In genomic region chr10:127526048-127526447, GRCm38 (mm10) we compare ENCODE assay signal across 9 mouse cellular contexts. TPM values are rescaled to one million over a fixed set of nuclear protein-coding genes. Genes with fewer than 3 reads are reported as not detected.
DNase-seq lines count a peak whose midpoint lies in the region; ATAC-seq lines count a peak whose summit lies in the region.
"Had no signal": no experiment of that assay in that cellular context is flagged by ENCODE, and none has a peak within 500 bp of the region (broad histone marks: within the 10 kb centered on the region; RNA-seq: fewer than 3 reads in every experiment).

No protein-coding gene starts in this region.

- H3K36me3 ChIP-seq in heart, embryonic 11.5 days (ENCODE audit: control insufficient read depth, insufficient read depth, low read length): no peaks in the 10 kb centered on the region
- no peaks in the 10 kb centered on the region for H3K36me3 ChIP-seq in embryonic facial prominence, embryonic 10.5 days (replicated peaks)
- no peaks in the 10 kb centered on the region for H3K36me3 ChIP-seq in intestine, embryonic 16.5 days (ENCODE audit: control insufficient read depth, insufficient read depth, low read length)
- H3K36me3 ChIP-seq in neural tube, embryonic 12.5 days: no peaks in the 10 kb centered on the region

- WGBS in heart, embryonic 11.5 days (ENCODE audit: insufficient replicate concordance): 3% methylated on average over 26 of the region's 26 CpGs
- WGBS in embryonic facial prominence, embryonic 10.5 days: 2% methylated on average over 26 of the region's 26 CpGs
- WGBS in intestine, embryonic 16.5 days: under 1% methylated on average over 26 of the region's 26 CpGs
- 1% methylated on average over 26 of the region's 26 CpGs for WGBS in neural tube, embryonic 12.5 days

- H3K27me3 ChIP-seq in heart, embryonic 11.5 days (ENCODE audit: control insufficient read depth, insufficient read depth, low read length): peaks cover 80% of the 10 kb centered on the region
- H3K27me3 ChIP-seq in embryonic facial prominence, embryonic 10.5 days (replicated peaks; ENCODE audit: low read depth, poor library complexity, severe bottlenecking): peaks cover 86% of the 10 kb centered on the region
- peaks cover 74% of the 10 kb centered on the region for H3K27me3 ChIP-seq in intestine, embryonic 16.5 days (replicated peaks; ENCODE audit: control insufficient read depth, insufficient read depth, low read length)
- H3K27me3 ChIP-seq in neural tube, embryonic 12.5 days (replicated peaks): peaks cover 77% of the 10 kb centered on the region

- no peak for ATAC-seq in heart, embryonic 11.5 days (replicated peaks; ENCODE audit: insufficient number of reproducible peaks, low FRiP score, low TSS enrichment)
- ATAC-seq in intestine, embryonic 16.5 days: no peak
- no peak for ATAC-seq in neural tube, embryonic 12.5 days (ENCODE audit: low FRiP score, low read depth)

- peak overlapping the region; percentile 51 for H3K4me2 ChIP-seq in heart, embryonic 11.5 days
- peak overlapping the region; percentile 56 for H3K4me2 ChIP-seq in intestine, embryonic 16.5 days (ENCODE audit: low read depth, low read length)
- peak overlapping the region; percentile 81 for H3K4me2 ChIP-seq in neural tube, embryonic 12.5 days (replicated peaks)

- H3K9me3 ChIP-seq in heart, embryonic 11.5 days (replicated peaks; ENCODE audit: control insufficient read depth, low read length): no peaks in the 10 kb centered on the region
- no peaks in the 10 kb centered on the region for H3K9me3 ChIP-seq in embryonic facial prominence, embryonic 10.5 days
- H3K9me3 ChIP-seq in intestine, embryonic 16.5 days (ENCODE audit: control insufficient read depth, low read length): no peaks in the 10 kb centered on the region
- H3K9me3 ChIP-seq in neural tube, embryonic 12.5 days: no peaks in the 10 kb centered on the region

- H3K4me3 ChIP-seq in heart, embryonic 11.5 days (ENCODE audit: low read depth, low read length): peak overlapping the region; percentile 29
- peak overlapping the region; percentile 42 for H3K4me3 ChIP-seq in embryonic facial prominence, embryonic 10.5 days
- H3K4me3 ChIP-seq in intestine, embryonic 16.5 days (ENCODE audit: low read length): peak overlapping the region; percentile 40
- peak overlapping the region; percentile 23 for H3K4me3 ChIP-seq in neural tube, embryonic 12.5 days

- H3K9ac ChIP-seq in heart, embryonic 11.5 days (ENCODE audit: low read depth, low read length): no peak overlapping the region
- peak overlapping the region; percentile 40 for H3K9ac ChIP-seq in intestine, embryonic 16.5 days (ENCODE audit: low read depth, low read length)
- peak overlapping the region; percentile 44; the same call in 1 of the 2 replicates for H3K9ac ChIP-seq in neural tube, embryonic 12.5 days

- no peak for DNase-seq in heart, postnatal 4 days
- DNase-seq in embryonic facial prominence, embryonic 10.5 days (ENCODE audit: low spot score): peak; percentile 35
- no peak for DNase-seq in spleen, postnatal 4 days (ENCODE audit: low spot score in 2 of 2)
- DNase-seq in spleen, postnatal 14 days (ENCODE audit: low spot score in 2 of 2): no peak
- DNase-seq in right cerebral cortex, adult 18-20 months: no peak

- no peak overlapping the region for H3K27ac ChIP-seq in heart, embryonic 11.5 days (ENCODE audit: low read depth, low read length)
- H3K27ac ChIP-seq in embryonic facial prominence, embryonic 10.5 days (replicated peaks): no peak overlapping the region
- no peak overlapping the region for H3K27ac ChIP-seq in intestine, embryonic 16.5 days (ENCODE audit: low read length)
- peak overlapping the region; percentile 84; the same call in 1 of the 2 replicates for H3K27ac ChIP-seq in neural tube, embryonic 12.5 days

- H3K4me1 ChIP-seq in heart, embryonic 11.5 days (ENCODE audit: control insufficient read depth, insufficient read depth, low read length): peaks cover 21% of the 10 kb centered on the region
- peaks cover 76% of the 10 kb centered on the region for H3K4me1 ChIP-seq in embryonic facial prominence, embryonic 10.5 days
- H3K4me1 ChIP-seq in intestine, embryonic 16.5 days (ENCODE audit: control insufficient read depth, insufficient read depth, low read length): peaks cover 20% of the 10 kb centered on the region
- peaks cover 79% of the 10 kb centered on the region for H3K4me1 ChIP-seq in neural tube, embryonic 12.5 days

RNA-seq across cellular contexts. Expression of gene Shmt2, which starts 3.8 kb away (rescaled TPM):
- polyA plus RNA-seq in heart, embryonic 11.5 days (2014; fragmentation: Nextera tagmentation; extraction: Ambion mirVana): 71.3 and 82.7 TPM in 2 replicates
- 10 to 100 TPM; 43.7 to 45.1 TPM for total RNA-seq in heart, postnatal 4 days (2021)
- polyA plus RNA-seq in embryonic facial prominence, embryonic 10.5 days (2016; fragmentation: Nextera tagmentation; extraction: Ambion mirVana): 110 and 129 TPM in 2 replicates
- 146 and 170 TPM in 2 replicates for polyA plus RNA-seq in intestine, embryonic 16.5 days (2015; fragmentation: Nextera tagmentation; extraction: Ambion mirVana)
- 74.2 and 76.9 TPM in 2 replicates for polyA plus RNA-seq in neural tube, embryonic 12.5 days (2016; fragmentation: Nextera tagmentation; extraction: Ambion mirVana)

RNA-seq across cellular contexts. Expression of gene Nxph4, which starts 8.3 kb away (rescaled TPM):
- polyA plus RNA-seq in heart, embryonic 11.5 days (2014; fragmentation: Nextera tagmentation; extraction: Ambion mirVana): 0.21 and 0.33 TPM in 2 replicates
- under 1 TPM; 0.83 to 0.97 TPM for total RNA-seq in heart, postnatal 4 days (2021)
- 5.2 and 9.7 TPM in 2 replicates for polyA plus RNA-seq in embryonic facial prominence, embryonic 10.5 days (2016; fragmentation: Nextera tagmentation; extraction: Ambion mirVana)
- polyA plus RNA-seq in intestine, embryonic 16.5 days (2015; fragmentation: Nextera tagmentation; extraction: Ambion mirVana): 4.3 and 4.4 TPM in 2 replicates
- 112 and 125 TPM in 2 replicates for polyA plus RNA-seq in neural tube, embryonic 12.5 days (2016; fragmentation: Nextera tagmentation; extraction: Ambion mirVana)
- total RNA-seq: common myeloid progenitor, adult 5-6 weeks had no signal

RNA-seq across cellular contexts. Expression of gene Ndufa4l2, which starts 11.3 kb away (rescaled TPM):
- 10.1 and 13.9 TPM in 2 replicates for polyA plus RNA-seq in heart, embryonic 11.5 days (2014; fragmentation: Nextera tagmentation; extraction: Ambion mirVana)
- total RNA-seq in heart, postnatal 4 days (2021): 10 to 100 TPM; 34.2 to 34.9 TPM
- 2.2 and 4.5 TPM in 2 replicates for polyA plus RNA-seq in embryonic facial prominence, embryonic 10.5 days (2016; fragmentation: Nextera tagmentation; extraction: Ambion mirVana)
- 64.5 and 64.6 TPM in 2 replicates for polyA plus RNA-seq in intestine, embryonic 16.5 days (2015; fragmentation: Nextera tagmentation; extraction: Ambion mirVana)
- 7.3 and 7.6 TPM in 2 replicates for polyA plus RNA-seq in neural tube, embryonic 12.5 days (2016; fragmentation: Nextera tagmentation; extraction: Ambion mirVana)
- total RNA-seq: common myeloid progenitor, adult 5-6 weeks had no signal

RNA-seq across cellular contexts. Expression of gene Stac3, which starts 24.6 kb away (rescaled TPM):
- 0.24 and 0.30 TPM in 2 replicates for polyA plus RNA-seq in heart, embryonic 11.5 days (2014; fragmentation: Nextera tagmentation; extraction: Ambion mirVana)
- 1 to 10 TPM; 1.8 to 1.9 TPM for total RNA-seq in heart, postnatal 4 days (2021)
- 0.57 and 0.58 TPM in 2 replicates for polyA plus RNA-seq in embryonic facial prominence, embryonic 10.5 days (2016; fragmentation: Nextera tagmentation; extraction: Ambion mirVana)
- polyA plus RNA-seq in intestine, embryonic 16.5 days (2015; fragmentation: Nextera tagmentation; extraction: Ambion mirVana): 0.32 and 0.67 TPM in 2 replicates
- polyA plus RNA-seq in neural tube, embryonic 12.5 days (2016; fragmentation: Nextera tagmentation; extraction: Ambion mirVana): 4.3 and 5.8 TPM in 2 replicates
- total RNA-seq: common myeloid progenitor, adult 5-6 weeks had no signal

Comparison
In these comparisons a context has a peak if more than half of its experiments do, and no peak if none do; other contexts are left out.
1. RNA of gene Nxph4, which starts 8.3 kb away (polyA plus RNA-seq): 112 to 125 TPM in neural tube, embryonic 12.5 days; 5.2 to 9.7 TPM in embryonic facial prominence, embryonic 10.5 days, 4.3 to 4.4 TPM in intestine, embryonic 16.5 days and 0.21 to 0.33 TPM in heart, embryonic 11.5 days; every median in the first group is over 10 times any median in the second.
2. Peak in every context shown above with its lines, with median percentiles within 50 percentile points of each other: H3K4me2 ChIP-seq and H3K4me3 ChIP-seq.